Mouse (Mus musculus) intestine, embryonic 15.5 days (tissue): ENCODE results near the gene Ddx42. TPM values are rescaled to one million over a fixed set of nuclear protein-coding genes. Genes with fewer than 3 reads are reported as not detected.
"Not testable (repeated sequence)": the region's sequence is repeated elsewhere in the genome, so short reads cannot be mapped to it uniquely, and the experiment has no call there.

Experiments used
- ATAC-seq: fragments of 200-750 bp; cut with Nextera tagmentation; 2 replicates; pipeline ENCODE4 v1.8.0; 2017; ENCODE audit warnings: moderate TSS enrichment, moderate library complexity
- H3K27ac ChIP-seq: fragments of 300-500 bp; sonication (generic); 2 replicates; pipeline ENCODE4 v1.5.1; 2015; ENCODE audit warnings: mild to moderate bottlenecking, inconsistent platforms
- H3K27me3 ChIP-seq: fragments of 300-500 bp; sonication (generic); replicated peaks from 2 replicates; pipeline ENCODE4 v1.6.1; 2015; ENCODE audit warnings: inconsistent platforms
- H3K36me3 ChIP-seq: fragments of 300-500 bp; sonication (generic); 2 replicates; pipeline ENCODE4 v1.6.1; 2015; ENCODE audit warnings: inconsistent platforms
- H3K4me1 ChIP-seq: fragments of 300-500 bp; sonication (generic); replicated peaks from 2 replicates; pipeline ENCODE4 v1.6.1; 2015; ENCODE audit warnings: inconsistent platforms
- H3K4me2 ChIP-seq: fragments of 300-500 bp; sonication (generic); replicated peaks from 2 replicates; pipeline ENCODE4 v1.6.1; 2015; ENCODE audit warnings: mild to moderate bottlenecking, inconsistent platforms
- H3K4me3 ChIP-seq: fragments of 300-500 bp; sonication (generic); replicated peaks from 2 replicates; pipeline ENCODE4 v1.5.1; 2015; ENCODE audit warnings: inconsistent platforms
- H3K9ac ChIP-seq: fragments of 300-500 bp; sonication (generic); 2 replicates; pipeline ENCODE4 v1.6.1; 2015; ENCODE audit warnings: inconsistent platforms
- H3K9me3 ChIP-seq: fragments of 300-500 bp; sonication (generic); 2 replicates; pipeline ENCODE4 v1.6.1; 2016; ENCODE audit warnings: inconsistent platforms
- WGBS: fragments of 180-500 bp; shearing (Covaris S2); methylation state at CpG from one replicate; pipeline ENCODE4 v1.1.7; 2015; 5-methylcytosine and 5-hydroxymethylcytosine counted together
- polyA plus RNA-seq: library from polyadenylated mRNA; unstranded; fragments of >200 nt; fragmentation: Nextera tagmentation; extraction: Ambion mirVana; gene quantifications from 2 replicates; pipeline ENCODE4 v1.2.1, GENCODE M21; 2015

The Ddx42 gene
- polyA plus RNA-seq, 1 experiment from 2014 or later = 62.9 TPM

GRCm38 (mm10) chr11:106192241-106192640 is 24.5 kb upstream of the Ddx42 start:
- no peaks in the 10 kb centered on the region for H3K27me3 ChIP-seq
- H3K36me3 ChIP-seq = 0 out of 2 replicates have a peak, but pooled peaks cover 2% of the 10 kb centered on the region
- H3K4me3 ChIP-seq = peak overlapping the region; percentile 80; the same call in 1 of the 2 replicates
- H3K27ac ChIP-seq = no peak overlapping the region
- H3K9me3 ChIP-seq = no peaks in the 10 kb centered on the region
- 78% methylated on average over 5 of the region's 5 CpGs for WGBS
- 0 out of 2 replicates have a peak, but pooled peaks cover 3% of the 10 kb centered on the region for H3K4me1 ChIP-seq
- H3K4me2 ChIP-seq = peak overlapping the region; percentile 81
- no peak for ATAC-seq
- H3K9ac ChIP-seq = no peak overlapping the region

- no peaks in the 10 kb centered on the region for H3K9me3 ChIP-seq
- ATAC-seq = no peak
- H3K27me3 ChIP-seq = no peaks in the 10 kb centered on the region
- H3K36me3 ChIP-seq = 0 out of 2 replicates have a peak, but pooled peaks cover 2% of the 10 kb centered on the region
- H3K4me3 ChIP-seq = peak overlapping the region; percentile 80
- 0 out of 2 replicates have a peak, but pooled peaks cover 3% of the 10 kb centered on the region for H3K4me1 ChIP-seq
- 9% methylated on average over 19 of the region's 19 CpGs for WGBS
- H3K4me2 ChIP-seq = peak overlapping the region; percentile 81
- peak overlapping the region; percentile 81 for H3K27ac ChIP-seq
- H3K9ac ChIP-seq = peak overlapping the region; percentile 74
Measured at GRCm38 (mm10) chr11:106192657-106193370, 23.9 kb upstream of the Ddx42 start.

- Histone ChIP-seq H3K9me3 (no peaks in the 10 kb centered on the region), H3K27me3 (no peaks in the 10 kb centered on the region), H3K9ac (peak overlapping the region; percentile 74), H3K36me3 (peaks cover 6% of the 10 kb centered on the region; the same call in 1 of the 2 replicates), H3K4me1 (0 out of 2 replicates have a peak, but pooled peaks cover 3% of the 10 kb centered on the region), H3K4me2 (peak overlapping the region; percentile 81), H3K27ac (peak overlapping the region; percentile 81), H3K4me3 (peak overlapping the region; percentile 80)
- WGBS = under 1% methylated on average over 44 of the region's 44 CpGs
- ATAC-seq = peak; percentile 99
Measured at GRCm38 (mm10) chr11:106193371-106194154, 23.2 kb upstream of the Ddx42 start.

GRCm38 (mm10) chr11:106194155-106194541 is 22.6 kb upstream of the Ddx42 start:
- Histone ChIP-seq H3K4me1 (0 out of 2 replicates have a peak, but pooled peaks cover 3% of the 10 kb centered on the region), H3K4me3 (peak overlapping the region; percentile 80), H3K36me3 (peaks cover 6% of the 10 kb centered on the region; the same call in 1 of the 2 replicates), H3K4me2 (peak overlapping the region; percentile 81), H3K27ac (peak overlapping the region; percentile 80), H3K9ac (peak overlapping the region; percentile 52), H3K9me3 (no peaks in the 10 kb centered on the region), H3K27me3 (no peaks in the 10 kb centered on the region)
- 33% methylated on average over 3 of the region's 3 CpGs for WGBS
- no peak for ATAC-seq

GRCm38 (mm10) chr11:106194891-106195290 is 21.8 kb upstream of the Ddx42 start:
- WGBS = 89% methylated on average over 7 of the region's 7 CpGs
- Histone ChIP-seq H3K9me3 (no peaks in the 10 kb centered on the region), H3K27ac (no peak overlapping the region)

GRCm38 (mm10) chr11:106195341-106195740 is 21.4 kb upstream of the Ddx42 start:
- Histone ChIP-seq H3K9me3 (no peaks in the 10 kb centered on the region), H3K36me3 (peaks cover 6% of the 10 kb centered on the region; the same call in 1 of the 2 replicates), H3K9ac (no peak overlapping the region), H3K4me2 (no peak overlapping the region), H3K4me1 (0 out of 2 replicates have a peak, but pooled peaks cover 3% of the 10 kb centered on the region), H3K27me3 (no peaks in the 10 kb centered on the region), H3K4me3 (no peak overlapping the region), H3K27ac (no peak overlapping the region)
- ATAC-seq = no peak

More at GRCm38 (mm10) chr11:106194891-106195290, 21.8 kb upstream of the Ddx42 start:
- no peak overlapping the region for H3K4me2 ChIP-seq
- H3K9ac ChIP-seq = no peak overlapping the region
- H3K36me3 ChIP-seq = peaks cover 6% of the 10 kb centered on the region; the same call in 1 of the 2 replicates
- no peaks in the 10 kb centered on the region for H3K27me3 ChIP-seq
- no peak overlapping the region for H3K4me3 ChIP-seq
- H3K4me1 ChIP-seq = 0 out of 2 replicates have a peak, but pooled peaks cover 3% of the 10 kb centered on the region
- ATAC-seq = no peak

- H3K36me3 ChIP-seq = peaks cover 28% of the 10 kb centered on the region
- WGBS = 80% methylated on average over 4 of the region's 4 CpGs
- H3K4me1 ChIP-seq = 0 out of 2 replicates have a peak, but pooled peaks cover 3% of the 10 kb centered on the region
- no peak overlapping the region for H3K4me2 ChIP-seq
- no peak overlapping the region for H3K9ac ChIP-seq
- no peaks in the 10 kb centered on the region for H3K27me3 ChIP-seq
- no peak overlapping the region for H3K4me3 ChIP-seq
- ATAC-seq = no peak
- no peaks in the 10 kb centered on the region for H3K9me3 ChIP-seq
- no peak overlapping the region for H3K27ac ChIP-seq
Measured at GRCm38 (mm10) chr11:106198277-106198676, 18.4 kb upstream of the Ddx42 start.

GRCm38 (mm10) chr11:106199997-106200396 is 16.7 kb upstream of the Ddx42 start:
- H3K4me3 ChIP-seq, ATAC-seq, H3K4me2 ChIP-seq, H3K27me3 ChIP-seq, H3K4me1 ChIP-seq, H3K9me3 ChIP-seq, H3K27ac ChIP-seq, H3K9ac ChIP-seq: not testable (repeated sequence)
- 94% methylated on average over 7 of the region's 7 CpGs for WGBS
- H3K36me3 ChIP-seq = peaks cover 36% of the 10 kb centered on the region

- no peaks in the 10 kb centered on the region for H3K27me3 ChIP-seq
- WGBS = 72% methylated on average over 6 of the region's 6 CpGs
- H3K4me1 ChIP-seq = no peaks in the 10 kb centered on the region
- H3K4me3 ChIP-seq = no peak overlapping the region
- H3K36me3 ChIP-seq = peaks cover 40% of the 10 kb centered on the region
- H3K9me3 ChIP-seq = no peaks in the 10 kb centered on the region
- no peak overlapping the region for H3K4me2 ChIP-seq
- no peak overlapping the region for H3K27ac ChIP-seq
- H3K9ac ChIP-seq = no peak overlapping the region
- ATAC-seq = no peak
Measured at GRCm38 (mm10) chr11:106200756-106201155, 16.0 kb upstream of the Ddx42 start.

- H3K36me3 ChIP-seq = peaks cover 40% of the 10 kb centered on the region
- H3K27ac ChIP-seq = no peak overlapping the region
- no peak overlapping the region for H3K4me2 ChIP-seq
- H3K27me3 ChIP-seq = no peaks in the 10 kb centered on the region
- H3K4me3 ChIP-seq = no peak overlapping the region
- H3K9ac ChIP-seq = no peak overlapping the region
- no peaks in the 10 kb centered on the region for H3K9me3 ChIP-seq
- WGBS = 95% methylated on average over 19 of the region's 19 CpGs
- ATAC-seq = no peak
- no peaks in the 10 kb centered on the region for H3K4me1 ChIP-seq
Measured at GRCm38 (mm10) chr11:106201337-106202122, 15.2 kb upstream of the Ddx42 start.

GRCm38 (mm10) chr11:106202123-106202465 is 14.6 kb upstream of the Ddx42 start, which contains the start of gene Strada:
Strada (minus strand) TSS chr11:106202168.
- Histone ChIP-seq H3K9me3 (no peaks in the 10 kb centered on the region), H3K4me1 (no peaks in the 10 kb centered on the region), H3K9ac (no peak within 1 kb of the TSS), H3K4me3 (no peak within 1 kb of the TSS), H3K36me3 (peaks cover 43% of the 10 kb centered on the region), H3K4me2 (no peak within 1 kb of the TSS), H3K27ac (no peak within 1 kb of the TSS), H3K27me3 (no peaks in the 10 kb centered on the region)
- no peak for ATAC-seq
- 82% methylated on average over 5 of the region's 5 CpGs for WGBS

GRCm38 (mm10) chr11:106212771-106213170 is 4.0 kb upstream of the Ddx42 start:
- WGBS = 77% methylated on average over 8 of the region's 8 CpGs
- Histone ChIP-seq H3K4me2 (no peak overlapping the region), H3K4me1 (peaks cover 8% of the 10 kb centered on the region), H3K9ac (no peak overlapping the region), H3K27me3 (no peaks in the 10 kb centered on the region), H3K9me3 (no peaks in the 10 kb centered on the region), H3K27ac (no peak overlapping the region), H3K36me3 (peaks cover 30% of the 10 kb centered on the region), H3K4me3 (no peak overlapping the region)
- ATAC-seq = no peak
